Mouse (Mus musculus) midbrain, embryonic 12.5 days (tissue): ENCODE data around the gene Klhl29. TPM values are rescaled to one million over a fixed set of nuclear protein-coding genes. Genes with fewer than 3 reads are reported as not detected.

ENCODE experiments used
- ATAC-seq: fragments of 200-750 bp; cut with Nextera tagmentation; 2 replicates; pipeline ENCODE4 v1.8.0; 2017; ENCODE audit warnings: low read depth, moderate TSS enrichment, moderate library complexity; ENCODE audit not compliant: low FRiP score
- H3K27ac ChIP-seq: fragments of 300-500 bp; sonication (generic); replicated peaks from 2 replicates; pipeline ENCODE4 v1.5.1; 2016; ENCODE audit warnings: mild to moderate bottlenecking
- H3K27me3 ChIP-seq: fragments of 300-500 bp; sonication (generic); 2 replicates; pipeline ENCODE4 v1.6.1; 2016; ENCODE audit warnings: mild to moderate bottlenecking
- H3K36me3 ChIP-seq: fragments of 300-500 bp; sonication (generic); 2 replicates; pipeline ENCODE4 v1.6.1; 2016
- H3K4me1 ChIP-seq: fragments of 300-500 bp; sonication (generic); 2 replicates; pipeline ENCODE4 v1.6.1; 2016
- H3K4me2 ChIP-seq: fragments of 300-500 bp; sonication (generic); replicated peaks from 2 replicates; pipeline ENCODE4 v1.6.1; 2016; ENCODE audit warnings: mild to moderate bottlenecking, moderate library complexity
- H3K4me3 ChIP-seq: fragments of 300-500 bp; sonication (generic); 2 replicates; pipeline ENCODE4 v1.5.1; 2016; ENCODE audit warnings: mild to moderate bottlenecking
- H3K9ac ChIP-seq: fragments of 300-500 bp; sonication (generic); replicated peaks from 2 replicates; pipeline ENCODE4 v1.6.1; 2016; ENCODE audit warnings: mild to moderate bottlenecking, moderate library complexity
- H3K9me3 ChIP-seq: fragments of 300-500 bp; sonication (generic); 2 replicates; pipeline ENCODE4 v1.6.1; 2016; ENCODE audit warnings: mild to moderate bottlenecking
- WGBS: fragments of 180-500 bp; shearing (Covaris S2); methylation state at CpG from one replicate; pipeline ENCODE4 v1.1.7; 2016; 5-methylcytosine and 5-hydroxymethylcytosine counted together
- polyA plus RNA-seq: library from polyadenylated mRNA; unstranded; fragments of >200 nt; fragmentation: Nextera tagmentation; extraction: Ambion mirVana; gene quantifications from 2 replicates; pipeline ENCODE4 v1.2.1, GENCODE M21; 2016

The Klhl29 gene
- polyA plus RNA-seq, 1 experiment from 2014 or later = 4.1 TPM

GRCm38 (mm10) chr12:5073191-5073590 lies 302.3 kb downstream of the Klhl29 start:
- no peak for ATAC-seq
- Histone ChIP-seq H3K9ac (no peak overlapping the region), H3K4me3 (no peak overlapping the region), H3K36me3 (no peaks in the 10 kb centered on the region), H3K4me2 (no peak overlapping the region), H3K4me1 (no peaks in the 10 kb centered on the region), H3K27ac (no peak overlapping the region), H3K9me3 (no peaks in the 10 kb centered on the region), H3K27me3 (no peaks in the 10 kb centered on the region)
- WGBS = 90% methylated on average over 12 of the region's 12 CpGs

GRCm38 (mm10) chr12:5070131-5070530 lies 305.4 kb downstream of the Klhl29 start:
- H3K4me1 ChIP-seq = no peaks in the 10 kb centered on the region
- H3K4me3 ChIP-seq = no peak overlapping the region
- H3K9me3 ChIP-seq = no peaks in the 10 kb centered on the region
- H3K9ac ChIP-seq = no peak overlapping the region
- ATAC-seq = no peak
- H3K4me2 ChIP-seq = no peak overlapping the region
- 86% methylated on average over 3 of the region's 3 CpGs for WGBS
- no peaks in the 10 kb centered on the region for H3K36me3 ChIP-seq
- H3K27ac ChIP-seq = no peak overlapping the region
- no peaks in the 10 kb centered on the region for H3K27me3 ChIP-seq

GRCm38 (mm10) chr12:5067590-5067989 lies 307.9 kb downstream of the Klhl29 start:
- Histone ChIP-seq H3K4me1 (no peaks in the 10 kb centered on the region), H3K9ac (no peak overlapping the region), H3K27ac (no peak overlapping the region), H3K9me3 (no peaks in the 10 kb centered on the region), H3K27me3 (no peaks in the 10 kb centered on the region), H3K4me3 (no peak overlapping the region), H3K4me2 (no peak overlapping the region), H3K36me3 (no peaks in the 10 kb centered on the region)
- ATAC-seq = no peak
- 53% methylated on average over 3 of the region's 3 CpGs for WGBS

- no peak overlapping the region for H3K27ac ChIP-seq
- 97% methylated on average over 4 of the region's 4 CpGs for WGBS
- peaks cover 13% of the 10 kb centered on the region for H3K36me3 ChIP-seq
Observed at GRCm38 (mm10) chr12:5048104-5048503, 327.4 kb downstream of the Klhl29 start.

GRCm38 (mm10) chr12:5044141-5044540 lies 331.3 kb downstream of the Klhl29 start:
- Histone ChIP-seq H3K9ac (no peak overlapping the region), H3K27me3 (no peaks in the 10 kb centered on the region), H3K27ac (no peak overlapping the region), H3K4me2 (no peak overlapping the region), H3K9me3 (no peaks in the 10 kb centered on the region), H3K4me3 (no peak overlapping the region), H3K4me1 (no peaks in the 10 kb centered on the region), H3K36me3 (peaks cover 21% of the 10 kb centered on the region)
- no peak for ATAC-seq
- 88% methylated on average over 15 of the region's 15 CpGs for WGBS

More at GRCm38 (mm10) chr12:5048104-5048503, 327.4 kb downstream of the Klhl29 start:
- no peaks in the 10 kb centered on the region for H3K4me1 ChIP-seq
- H3K4me3 ChIP-seq = no peak overlapping the region
- ATAC-seq = no peak
- H3K4me2 ChIP-seq = no peak overlapping the region
- no peak overlapping the region for H3K9ac ChIP-seq
- no peaks in the 10 kb centered on the region for H3K27me3 ChIP-seq
- peaks cover 22% of the 10 kb centered on the region for H3K9me3 ChIP-seq

- Histone ChIP-seq H3K4me2 (no peak overlapping the region), H3K4me1 (no peaks in the 10 kb centered on the region), H3K9ac (no peak overlapping the region), H3K9me3 (no peaks in the 10 kb centered on the region), H3K27me3 (no peaks in the 10 kb centered on the region), H3K27ac (no peak overlapping the region), H3K36me3 (peaks cover 51% of the 10 kb centered on the region), H3K4me3 (no peak overlapping the region)
- WGBS = 93% methylated on average over 2 of the region's 2 CpGs
- no peak for ATAC-seq
Observed at GRCm38 (mm10) chr12:5038008-5038407, 337.5 kb downstream of the Klhl29 start.

- Histone ChIP-seq H3K9ac (no peak overlapping the region), H3K36me3 (peaks cover 56% of the 10 kb centered on the region)
Observed at GRCm38 (mm10) chr12:5029035-5029434, 346.4 kb downstream of the Klhl29 start.

More at GRCm38 (mm10) chr12:5029035-5029434, 346.4 kb downstream of the Klhl29 start:
- H3K4me1 ChIP-seq = no peaks in the 10 kb centered on the region
- H3K27me3 ChIP-seq = no peaks in the 10 kb centered on the region
- H3K4me3 ChIP-seq = no peak overlapping the region
- H3K27ac ChIP-seq = no peak overlapping the region
- no peak overlapping the region for H3K4me2 ChIP-seq
- no peak for ATAC-seq
- 88% methylated on average over 5 of the region's 5 CpGs for WGBS
- no peaks in the 10 kb centered on the region for H3K9me3 ChIP-seq
